Mouse (Mus musculus) erythroblast, embryonic 14.5 days (primary cell): ENCODE data around the gene Cops8. TPM values are rescaled to one million over a fixed set of nuclear protein-coding genes. Genes with fewer than 3 reads are reported as not detected.

Experiments used
- H3K27me3 ChIP-seq: 2 replicates; pipeline ENCODE4 v1.6.1; 2012; ENCODE audit warnings: inconsistent platforms; ENCODE audit not compliant: control insufficient read depth
- H3K36me3 ChIP-seq: 2 replicates; pipeline ENCODE4 v1.6.1; 2012; ENCODE audit warnings: mild to moderate bottlenecking, inconsistent platforms; ENCODE audit not compliant: control insufficient read depth
- H3K4me1 ChIP-seq: 2 replicates; pipeline ENCODE4 v1.6.1; 2012; ENCODE audit warnings: inconsistent platforms; ENCODE audit not compliant: control insufficient read depth
- H3K4me3 ChIP-seq: replicated peaks from 2 replicates; pipeline ENCODE3; 2012; ENCODE audit warnings: moderate library complexity, mild to moderate bottlenecking, inconsistent platforms
- H3K9me3 ChIP-seq: 2 replicates; pipeline ENCODE4 v1.6.1; 2012; ENCODE audit warnings: low read length, inconsistent platforms, mixed read lengths; ENCODE audit not compliant: control insufficient read depth
- GATA1 ChIP-seq: IDR thresholded peaks from 2 replicates; pipeline ENCODE4 v1.6.1; 2012; ENCODE audit warnings: low read length, inconsistent platforms, mixed read lengths
- TAL1 ChIP-seq: IDR thresholded peaks from 3 replicates; pipeline ENCODE4 v1.6.1; 2012; ENCODE audit warnings: low read length, inconsistent platforms, mixed read lengths
- polyA plus RNA-seq: library from polyadenylated mRNA; stranded (reverse); fragments of >175 nt; gene quantifications from 2 replicates; pipeline ENCODE4 v1.2.3, GENCODE M21; 2012

Cops8 gene
- polyA plus RNA-seq, 1 experiment, result 1.7 TPM

- peaks cover 2% of the 10 kb centered on the region; the same call in 1 of the 2 replicates for H3K4me1 ChIP-seq
- no peaks in the 10 kb centered on the region for H3K36me3 ChIP-seq
- H3K4me3 ChIP-seq, result no peak overlapping the region
- H3K27me3 ChIP-seq, result no peaks in the 10 kb centered on the region
- no peak for TF ChIP-seq TAL1
- no peak for TF ChIP-seq GATA1
- no peaks in the 10 kb centered on the region for H3K9me3 ChIP-seq
Observed at GRCm38 (mm10) chr1:90588021-90588734, 14.6 kb upstream of the Cops8 start.

- Histone ChIP-seq H3K4me3 (no peak overlapping the region), H3K4me1 (peaks cover 2% of the 10 kb centered on the region; the same call in 1 of the 2 replicates), H3K27me3 (no peaks in the 10 kb centered on the region), H3K9me3 (no peaks in the 10 kb centered on the region), H3K36me3 (no peaks in the 10 kb centered on the region)
- TF ChIP-seq GATA1 (no peak), TAL1 (no peak)
Observed at GRCm38 (mm10) chr1:90590797-90591196, 12.0 kb upstream of the Cops8 start.

GRCm38 (mm10) chr1:90592784-90593183, 10.0 kb upstream of the Cops8 start:
- no peaks in the 10 kb centered on the region for H3K36me3 ChIP-seq
- no peak overlapping the region for H3K4me3 ChIP-seq
- no peaks in the 10 kb centered on the region for H3K9me3 ChIP-seq
- peaks cover 2% of the 10 kb centered on the region; the same call in 1 of the 2 replicates for H3K4me1 ChIP-seq
- no peaks in the 10 kb centered on the region for H3K27me3 ChIP-seq
- TF ChIP-seq GATA1, result no peak
- TF ChIP-seq TAL1, result no peak

- TF ChIP-seq TAL1, result no peak
- TF ChIP-seq GATA1, result no peak
- H3K4me1 ChIP-seq, result peaks cover 8% of the 10 kb centered on the region
- no peaks in the 10 kb centered on the region for H3K36me3 ChIP-seq
- 0 out of 2 replicates have a peak, but pooled peaks cover 3% of the 10 kb centered on the region for H3K27me3 ChIP-seq
- no peak overlapping the region for H3K4me3 ChIP-seq
- no peaks in the 10 kb centered on the region for H3K9me3 ChIP-seq
Observed at GRCm38 (mm10) chr1:90599226-90599625, 3.6 kb upstream of the Cops8 start.

GRCm38 (mm10) chr1:90601096-90601495, 1.7 kb upstream of the Cops8 start:
- peaks cover 13% of the 10 kb centered on the region for H3K4me1 ChIP-seq
- TF ChIP-seq TAL1, result no peak
- no peak for TF ChIP-seq GATA1
- H3K4me3 ChIP-seq, result no peak overlapping the region
- H3K36me3 ChIP-seq, result peaks cover 9% of the 10 kb centered on the region
- H3K27me3 ChIP-seq, result 0 out of 2 replicates have a peak, but pooled peaks cover 3% of the 10 kb centered on the region
- no peaks in the 10 kb centered on the region for H3K9me3 ChIP-seq

- peaks cover 32% of the 10 kb centered on the region for H3K36me3 ChIP-seq
- no peak for TF ChIP-seq TAL1
- peak overlapping the region; percentile 92 for H3K4me3 ChIP-seq
- H3K27me3 ChIP-seq, result 0 out of 2 replicates have a peak, but pooled peaks cover 1% of the 10 kb centered on the region
- peaks cover 13% of the 10 kb centered on the region for H3K4me1 ChIP-seq
- H3K9me3 ChIP-seq, result no peaks in the 10 kb centered on the region
Observed at GRCm38 (mm10) chr1:90603561-90603887, 743 bp downstream of the Cops8 start.

- H3K4me1 ChIP-seq, result peaks cover 3% of the 10 kb centered on the region
- H3K4me3 ChIP-seq, result no peak overlapping the region
- H3K9me3 ChIP-seq, result no peaks in the 10 kb centered on the region
- H3K27me3 ChIP-seq, result no peaks in the 10 kb centered on the region
- TF ChIP-seq GATA1 (no peak), TAL1 (no peak)
- H3K36me3 ChIP-seq, result peaks cover 86% of the 10 kb centered on the region
Observed at GRCm38 (mm10) chr1:90609363-90609762, 6.6 kb downstream of the Cops8 start.

- Histone ChIP-seq H3K4me1 (no peaks in the 10 kb centered on the region), H3K27me3 (no peaks in the 10 kb centered on the region), H3K9me3 (no peaks in the 10 kb centered on the region), H3K36me3 (peaks cover 22% of the 10 kb centered on the region), H3K4me3 (no peak overlapping the region)
- TF ChIP-seq TAL1, result no peak
- TF ChIP-seq GATA1, result no peak
Observed at GRCm38 (mm10) chr1:90617258-90617657, 14.5 kb downstream of the Cops8 start.

- no peak overlapping the region for H3K4me3 ChIP-seq
- H3K36me3 ChIP-seq, result no peaks in the 10 kb centered on the region
- H3K9me3 ChIP-seq, result no peaks in the 10 kb centered on the region
- H3K27me3 ChIP-seq, result no peaks in the 10 kb centered on the region
- no peaks in the 10 kb centered on the region for H3K4me1 ChIP-seq
- TF ChIP-seq GATA1 (no peak), TAL1 (no peak)
Observed at GRCm38 (mm10) chr1:90633415-90634030, 30.7 kb downstream of the Cops8 start.
